11 mouse cellular contexts compared by ENCODE assay signal in genomic region chr5:123499717-123500116, GRCm38 (mm10). TPM values are rescaled to one million over a fixed set of nuclear protein-coding genes. Genes with fewer than 3 reads are reported as not detected.
DNase-seq lines count a peak whose midpoint lies in the region; ATAC-seq lines count a peak whose summit lies in the region.
"Had no signal": no experiment of that assay in that cellular context is flagged by ENCODE, and none has a peak within 500 bp of the region (broad histone marks: within the 10 kb centered on the region; RNA-seq: fewer than 3 reads in every experiment).

No protein-coding gene starts in this region.

- peaks cover under 1% of the 10 kb centered on the region; the same call in 1 of the 2 replicates for H3K27me3 ChIP-seq in kidney, embryonic 15.5 days
- H3K27me3 ChIP-seq: embryonic facial prominence, embryonic 12.5 days had no signal

- no peak overlapping the region for H3K4me3 ChIP-seq in kidney, embryonic 15.5 days (replicated peaks)
- H3K4me3 ChIP-seq: embryonic facial prominence, embryonic 12.5 days; myocyte had no signal

- no peaks in the 10 kb centered on the region for H3K36me3 ChIP-seq in kidney, embryonic 15.5 days
- H3K36me3 ChIP-seq: embryonic facial prominence, embryonic 12.5 days had no signal

- no peak overlapping the region for H3K27ac ChIP-seq in kidney, embryonic 15.5 days
- H3K27ac ChIP-seq: embryonic facial prominence, embryonic 12.5 days had no signal

- no peaks in the 10 kb centered on the region for H3K9me3 ChIP-seq in kidney, embryonic 15.5 days (replicated peaks)
- H3K9me3 ChIP-seq: embryonic facial prominence, embryonic 12.5 days had no signal

- no peak for ATAC-seq in kidney, embryonic 15.5 days (replicated peaks; ENCODE audit: low FRiP score)
- ATAC-seq in CD4-positive, CD25-positive, alpha-beta regulatory T cell, adult 4 months, result peak; percentile 30
- ATAC-seq in megakaryocyte progenitor cell, adult 5-6 weeks (replicated peaks; ENCODE audit: poor library complexity), result peak; percentile 65

- no peak overlapping the region for H3K9ac ChIP-seq in kidney, embryonic 15.5 days
- H3K9ac ChIP-seq: embryonic facial prominence, embryonic 12.5 days had no signal

- peak; percentile 17 for DNase-seq in kidney, adult 9 months
- peak; percentile 44 for DNase-seq in R1 (ENCODE audit: low read depth, low spot score)
- peak; percentile 20 for DNase-seq in embryo, embryonic 11 days
- DNase-seq in testis, postnatal 10 days (ENCODE audit: low spot score), result no peak
- no peak for DNase-seq in gastrocnemius, postnatal 4 days (ENCODE audit: low spot score in 2 of 2)

- peaks cover 15% of the 10 kb centered on the region for H3K4me1 ChIP-seq in kidney, embryonic 15.5 days

- WGBS in kidney, embryonic 15.5 days, result 45% methylated on average over 4 of the region's 4 CpGs

- no peak overlapping the region for H3K4me2 ChIP-seq in kidney, embryonic 15.5 days
- H3K4me2 ChIP-seq: embryonic facial prominence, embryonic 12.5 days had no signal

RNA-seq across cellular contexts. Expression of gene Il31, which starts 10.4 kb away (rescaled TPM):
- not detected in 2 replicates for polyA plus RNA-seq in kidney, embryonic 15.5 days (2015; fragmentation: Nextera tagmentation; extraction: Ambion mirVana)
- polyA plus RNA-seq in CD4-positive, CD25-positive, alpha-beta regulatory T cell, adult 4 months (2017; shearing (Covaris generic)), result not detected
- total RNA-seq in megakaryocyte progenitor cell, adult 5-6 weeks (2015), result not detected in 2 replicates
- not detected in 2 replicates for total RNA-seq in megakaryocyte progenitor cell, adult 5-6 weeks (2017)
- not detected for total RNA-seq in gastrocnemius, postnatal 4 days (2021)
- total RNA-seq: layer of hippocampus, adult 18-20 months had no signal
- polyA plus RNA-seq: embryonic facial prominence, embryonic 12.5 days; myocyte had no signal

RNA-seq across cellular contexts. Expression of gene B3gnt4, which starts 10.5 kb away (rescaled TPM):
- 0.22 TPM in 1 of 2 replicates, not detected in the other for polyA plus RNA-seq in kidney, embryonic 15.5 days (2015; fragmentation: Nextera tagmentation; extraction: Ambion mirVana)
- polyA plus RNA-seq in CD4-positive, CD25-positive, alpha-beta regulatory T cell, adult 4 months (2017; shearing (Covaris generic)), result 1 to 10 TPM in 1 of 2 experiments, not detected in 1; 1.4 TPM
- 0.15 TPM in 1 of 2 replicates, not detected in the other for total RNA-seq in megakaryocyte progenitor cell, adult 5-6 weeks (2015)
- total RNA-seq in megakaryocyte progenitor cell, adult 5-6 weeks (2017), result not detected in 2 replicates
- not detected for total RNA-seq in gastrocnemius, postnatal 4 days (2021)

RNA-seq across cellular contexts. Expression of gene Lrrc43, which starts 10.6 kb away (rescaled TPM):
- polyA plus RNA-seq in kidney, embryonic 15.5 days (2015; fragmentation: Nextera tagmentation; extraction: Ambion mirVana), result not detected in 2 replicates
- not detected for polyA plus RNA-seq in CD4-positive, CD25-positive, alpha-beta regulatory T cell, adult 4 months (2017; shearing (Covaris generic))
- total RNA-seq in megakaryocyte progenitor cell, adult 5-6 weeks (2015), result not detected in 2 replicates
- not detected in 2 replicates for total RNA-seq in megakaryocyte progenitor cell, adult 5-6 weeks (2017)
- total RNA-seq in gastrocnemius, postnatal 4 days (2021), result not detected
- polyA plus RNA-seq: embryonic facial prominence, embryonic 12.5 days; myocyte had no signal

RNA-seq across cellular contexts. Expression of gene Diablo, which starts 24.3 kb away (rescaled TPM):
- 114 and 121 TPM in 2 replicates for polyA plus RNA-seq in kidney, embryonic 15.5 days (2015; fragmentation: Nextera tagmentation; extraction: Ambion mirVana)
- 10 to 100 TPM; 85.0 to 99.0 TPM for polyA plus RNA-seq in CD4-positive, CD25-positive, alpha-beta regulatory T cell, adult 4 months (2017; shearing (Covaris generic))
- 32.8 and 50.5 TPM in 2 replicates for total RNA-seq in megakaryocyte progenitor cell, adult 5-6 weeks (2015)
- 49.0 and 53.3 TPM in 2 replicates for total RNA-seq in megakaryocyte progenitor cell, adult 5-6 weeks (2017)
- total RNA-seq in gastrocnemius, postnatal 4 days (2021), result 10 to 100 TPM; 38.9 to 47.4 TPM

RNA-seq across cellular contexts. Expression of gene Gm49027, which starts 25.6 kb away (rescaled TPM):
- 1.2 and 2.6 TPM in 2 replicates for polyA plus RNA-seq in kidney, embryonic 15.5 days (2015; fragmentation: Nextera tagmentation; extraction: Ambion mirVana)
- polyA plus RNA-seq in CD4-positive, CD25-positive, alpha-beta regulatory T cell, adult 4 months (2017; shearing (Covaris generic)), result not detected
- total RNA-seq in megakaryocyte progenitor cell, adult 5-6 weeks (2015), result 0.17 TPM in 1 of 2 replicates, not detected in the other
- 0.17 TPM in 1 of 2 replicates, not detected in the other for total RNA-seq in megakaryocyte progenitor cell, adult 5-6 weeks (2017)
- total RNA-seq in gastrocnemius, postnatal 4 days (2021), result under 1 TPM; 0.74 to 0.93 TPM
- polyA plus RNA-seq: myocyte had no signal

Comparison
In these comparisons a context has a peak if more than half of its experiments do, and no peak if none do; other contexts are left out.
1. DNase-seq: peak in kidney, adult 9 months (single experiment), R1 (single experiment) and embryo, embryonic 11 days (single experiment); none in testis, postnatal 10 days (single experiment) and gastrocnemius, postnatal 4 days (0 of 2).